Mouse (Mus musculus): ENCODE data around the gene Itih4.

Itih4 gene

DNA sequence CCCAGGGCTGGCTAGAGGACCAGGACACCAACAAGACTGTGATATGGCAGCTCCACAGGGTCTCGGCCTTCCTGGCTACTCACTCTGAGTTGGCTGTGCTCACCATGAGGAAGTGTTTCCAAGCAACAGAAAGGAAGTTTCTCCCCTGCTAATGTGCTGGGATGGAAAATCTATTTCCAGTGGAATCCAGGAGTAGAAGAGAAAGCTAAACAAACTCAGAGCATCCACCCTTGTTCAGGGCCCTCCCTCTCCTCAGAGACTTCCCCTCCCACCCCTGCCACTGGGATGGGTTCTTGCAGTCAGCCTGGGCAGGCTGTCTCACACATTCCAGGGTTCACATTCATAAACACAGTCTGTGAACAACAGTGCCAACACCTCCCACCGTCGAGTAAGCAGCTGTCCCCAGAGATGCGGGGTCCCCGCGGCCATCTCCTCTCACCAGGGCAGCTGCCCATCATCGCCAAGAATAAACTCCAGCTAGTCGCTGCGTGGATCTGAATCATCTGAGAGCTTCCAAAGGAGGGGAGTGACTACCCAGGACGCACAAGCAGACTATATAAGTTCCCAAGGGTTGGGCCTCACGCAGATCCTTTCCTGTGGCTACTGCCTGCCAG lies 7.2 kb upstream of the Itih4 start, which contains the start of gene Mustn1:
Gene Mustn1 (plus strand): TSS at position 243 of the 614 bp plus-strand sequence.
- in situ Hi-C loops (cut with MboI, MseI), result no loop called here

DNA sequence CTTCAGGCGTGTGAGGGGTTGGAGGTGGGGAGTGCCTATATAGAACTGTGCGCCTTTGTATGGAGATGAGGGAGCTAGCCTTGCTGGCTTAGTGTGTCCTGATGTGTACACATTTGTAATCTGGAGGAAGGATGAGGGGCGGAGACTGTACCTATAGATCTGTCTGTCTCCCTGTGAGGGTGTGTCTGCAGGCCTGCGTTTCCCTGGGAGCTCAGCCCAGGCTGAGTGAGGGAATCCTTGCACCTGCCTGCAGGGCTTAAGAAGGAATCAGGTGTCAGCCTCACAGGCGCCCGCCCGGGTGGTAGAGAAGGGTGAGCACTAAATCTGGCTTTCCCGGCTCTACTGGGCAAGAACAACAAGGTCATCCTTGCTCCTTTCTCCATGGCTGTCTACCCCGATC lies 6.5 kb upstream of the Itih4 start:
- in situ Hi-C loops (cut with MboI, MseI), result no loop called here

DNA sequence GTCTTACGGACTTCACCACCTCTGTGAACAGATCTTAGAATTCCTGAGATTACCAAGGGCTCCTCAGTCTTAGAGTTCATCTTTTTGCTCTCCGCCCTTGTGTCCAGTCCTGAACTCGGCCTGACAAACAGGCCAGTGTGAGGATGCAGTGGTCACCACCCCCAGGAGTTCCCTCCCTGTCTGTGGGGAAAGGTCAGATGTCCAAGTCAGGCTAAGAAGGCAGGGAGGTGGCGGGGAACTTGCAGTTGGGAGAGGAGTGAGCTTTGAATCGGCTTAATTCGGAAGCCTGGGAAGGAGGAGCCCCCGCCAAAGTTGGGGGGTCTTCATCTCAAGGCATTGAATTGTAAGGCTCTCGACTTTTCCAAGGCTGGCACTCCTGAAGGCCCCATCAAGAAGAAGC lies 6.0 kb upstream of the Itih4 start:
- in situ Hi-C loops (cut with MboI, MseI), result no loop called here

DNA sequence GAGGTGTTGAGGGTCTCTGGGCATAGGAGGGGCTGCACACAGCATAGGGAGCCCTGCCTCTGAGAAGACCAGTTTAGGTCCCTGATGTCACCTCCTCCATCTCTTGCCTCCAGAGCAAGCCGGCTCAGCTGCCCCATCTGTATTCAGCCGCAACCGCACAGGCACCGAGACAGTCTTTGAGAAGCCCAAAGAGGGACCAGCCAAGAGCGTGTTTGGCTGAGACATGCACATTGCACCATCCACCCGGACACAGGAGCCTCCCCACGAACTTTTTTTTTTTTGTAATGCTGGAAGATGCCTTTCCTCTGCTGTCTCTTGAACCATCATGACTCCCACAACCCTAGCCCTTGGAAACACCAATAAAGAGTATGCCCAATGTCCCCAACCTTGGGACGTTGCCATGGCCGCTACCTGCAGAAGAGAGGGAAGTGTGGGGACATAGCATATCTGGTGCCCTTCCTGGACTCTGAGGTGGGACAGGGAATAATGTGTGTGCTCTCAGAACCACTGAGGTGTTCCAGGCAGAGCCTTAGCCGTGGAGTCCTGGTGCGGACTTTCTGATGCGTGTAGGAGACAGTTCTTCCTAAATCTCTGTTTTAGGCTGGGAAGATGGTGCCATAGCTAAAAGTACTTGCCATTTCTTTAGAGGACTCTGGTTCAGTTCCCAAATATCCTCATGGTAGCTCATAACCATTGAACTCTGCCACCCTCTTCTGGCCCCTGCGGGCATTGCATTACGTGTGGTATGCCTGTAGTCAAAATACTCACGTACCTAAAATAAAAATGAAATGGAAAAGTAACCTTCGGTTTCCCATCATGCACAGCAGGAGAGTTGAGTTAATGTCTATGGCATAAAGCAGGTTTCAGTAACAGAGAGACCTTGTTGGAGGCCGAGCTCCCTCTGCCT lies 5.2 kb upstream of the Itih4 start:
- in situ Hi-C loops (cut with MboI, MseI), result no loop called here

DNA sequence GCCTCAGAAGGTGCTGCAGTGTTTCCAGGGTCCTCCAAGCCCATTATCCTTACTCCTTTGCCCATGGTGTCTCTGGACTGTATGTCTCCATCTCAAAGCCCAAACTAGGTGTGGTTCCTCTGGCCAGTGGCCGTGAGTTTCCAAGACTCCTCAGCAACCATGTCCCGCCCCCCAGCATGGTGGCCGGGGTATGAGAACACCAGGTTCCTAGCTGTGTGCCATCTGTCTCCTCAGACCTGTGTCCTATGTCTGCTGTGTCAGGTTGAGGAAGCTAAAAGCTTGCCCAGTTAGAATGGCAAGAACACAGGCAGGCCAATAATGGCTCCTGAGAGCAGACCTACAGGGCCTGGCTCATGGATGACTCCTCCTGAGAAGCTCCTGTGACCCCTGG lies 4.6 kb upstream of the Itih4 start:
- in situ Hi-C loops (cut with MboI, MseI), result no loop called here

DNA sequence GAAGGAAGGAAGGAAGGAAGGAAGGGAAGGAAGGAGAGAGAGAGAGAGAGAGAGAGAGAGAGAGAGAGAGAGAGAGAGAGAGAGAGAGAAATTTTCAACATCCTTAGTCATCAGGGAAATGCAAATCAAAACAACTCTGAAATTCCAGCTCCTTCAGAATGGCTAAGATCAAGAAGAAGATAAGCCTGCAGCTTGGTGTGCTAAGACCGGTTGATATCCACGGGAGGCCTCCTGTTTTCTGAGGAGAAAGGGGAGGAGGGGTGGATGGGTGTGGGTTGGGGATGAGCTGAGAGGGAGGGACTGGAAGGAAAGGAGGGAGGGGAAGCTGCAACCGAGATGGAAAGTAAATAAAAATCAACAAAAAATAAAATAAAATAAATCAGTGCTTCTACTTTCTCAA lies 978 bp upstream of the Itih4 start:
- in situ Hi-C loops (cut with MboI, MseI), result no loop called here

DNA sequence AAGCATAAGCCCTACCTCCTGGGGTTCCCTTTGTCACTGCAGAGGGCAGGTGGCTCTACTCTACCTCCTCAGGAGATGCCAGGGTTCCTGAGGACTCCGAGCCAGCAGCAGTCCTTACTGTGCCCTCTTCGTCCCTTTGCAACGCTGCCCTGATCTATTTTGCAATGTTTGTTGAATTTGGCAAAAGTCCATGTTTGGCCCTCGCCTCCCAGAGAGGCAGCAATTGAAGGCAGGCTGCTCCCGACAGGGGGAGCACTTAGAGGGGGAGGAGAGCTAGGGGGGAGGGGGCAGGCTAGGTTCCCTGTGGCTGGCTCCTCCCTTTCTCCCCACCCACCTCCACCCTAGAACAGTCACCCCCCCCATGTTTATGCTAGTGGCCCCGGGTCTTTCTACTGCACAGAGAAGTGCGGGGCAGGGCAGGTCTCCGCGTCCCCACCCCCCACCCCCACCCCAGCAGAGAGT lies 2.0 kb downstream of the Itih4 start:
- in situ Hi-C loops (cut with MboI, MseI), result no loop called here

DNA sequence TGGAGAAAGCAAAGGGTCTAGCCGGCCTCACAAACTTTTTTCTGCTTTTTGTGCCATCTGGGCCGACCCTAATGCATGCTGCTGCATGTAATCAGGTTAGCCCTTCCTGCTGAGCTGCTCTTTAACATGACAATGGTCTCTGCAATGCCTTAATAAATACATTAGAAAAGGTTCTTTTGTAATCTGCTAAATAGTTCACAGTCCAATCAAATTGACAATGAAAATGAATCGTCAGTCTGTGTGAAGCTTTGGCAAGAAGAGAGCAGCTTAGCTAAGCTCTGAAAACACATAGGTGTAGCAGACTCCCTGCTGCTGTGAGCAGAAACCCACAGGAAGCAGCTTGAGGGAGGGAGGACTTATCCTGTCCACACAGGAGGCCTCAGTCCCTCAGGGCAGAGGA lies 13.7 kb downstream of the Itih4 start:
- in situ Hi-C loops (cut with MboI, MseI), result no loop called here

DNA sequence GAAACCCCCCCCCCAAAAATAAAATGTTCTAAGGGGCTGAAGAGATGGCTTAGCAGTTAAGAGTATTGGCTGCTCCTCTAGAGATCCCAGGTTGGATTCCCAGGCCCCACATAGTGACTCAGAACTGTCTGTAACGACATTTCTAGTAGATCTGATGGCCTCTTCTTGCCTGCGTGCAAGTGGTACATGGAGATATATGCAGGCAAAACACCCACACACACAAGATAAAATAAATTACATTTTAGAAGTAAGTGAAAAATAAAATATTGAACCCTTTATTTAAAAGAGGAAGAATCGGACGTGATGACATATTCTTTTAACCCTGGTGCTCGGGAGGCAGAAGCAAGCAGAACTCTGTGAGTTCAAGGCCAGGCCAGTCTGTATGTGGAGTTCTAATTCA lies 16.4 kb downstream of the Itih4 start:
- in situ Hi-C loops (cut with MboI, MseI), result no loop called here

DNA sequence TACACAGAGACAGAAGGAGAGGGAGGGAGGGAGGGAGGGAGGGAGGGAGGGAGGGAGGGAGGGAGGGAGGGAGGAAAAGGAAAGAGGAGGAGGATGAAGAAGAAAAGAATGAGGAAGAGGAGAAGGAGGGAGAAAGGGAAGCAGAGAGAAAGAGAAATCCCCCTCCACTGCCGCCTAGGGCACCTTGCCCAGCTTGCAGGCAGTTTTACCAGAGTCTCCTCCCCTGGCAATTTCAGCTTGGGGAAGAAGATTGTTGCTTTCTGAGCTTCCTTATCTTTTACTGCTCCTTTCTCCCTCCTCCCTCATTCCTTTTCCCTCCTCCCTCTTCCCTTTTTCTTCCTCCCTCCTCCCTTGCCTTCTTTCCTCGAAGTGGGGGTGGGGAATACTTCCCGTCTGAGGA lies 16.8 kb downstream of the Itih4 start:
- in situ Hi-C loops (cut with MboI, MseI), result no loop called here

DNA sequence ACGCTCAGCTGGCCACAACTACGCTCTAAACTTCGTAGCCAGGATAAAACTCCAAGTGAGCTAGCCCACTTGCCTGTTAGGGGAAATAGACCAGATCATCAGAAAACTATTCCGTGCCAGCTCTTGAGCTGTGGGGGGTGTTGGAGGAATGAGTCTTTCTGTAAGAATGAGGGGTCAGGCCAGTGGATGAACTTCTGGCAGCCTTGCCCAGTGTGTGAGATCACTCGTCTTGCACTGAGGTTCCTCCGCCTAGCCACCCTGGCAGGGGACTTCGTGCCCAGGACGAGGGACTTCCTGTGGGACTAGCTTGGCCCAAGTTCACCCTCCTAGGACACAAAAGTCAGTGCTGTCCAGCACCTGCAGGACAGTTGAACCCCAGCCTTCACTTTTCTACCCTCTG lies 18.0 kb downstream of the Itih4 start:
- in situ Hi-C loops (cut with MboI, MseI), result no loop called here

DNA sequence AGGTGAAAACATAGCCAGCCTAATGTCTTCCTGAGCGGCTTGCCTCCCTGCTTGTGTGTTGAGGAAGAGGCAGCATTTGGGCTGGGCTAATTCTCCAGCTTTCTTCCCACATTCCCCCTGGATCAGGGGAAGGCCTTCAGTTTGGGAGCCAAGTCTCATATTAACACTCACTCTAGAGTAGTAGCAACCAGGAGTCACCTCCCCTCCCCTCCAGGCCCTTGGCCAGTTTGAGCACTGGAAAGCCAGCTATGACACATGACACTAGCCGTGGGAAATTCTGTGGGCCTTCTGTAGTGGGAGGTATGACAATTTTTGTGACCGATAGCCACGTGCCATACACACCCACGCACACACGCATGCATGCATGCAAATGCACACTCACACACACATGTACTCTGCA lies 19.7 kb downstream of the Itih4 start:
- in situ Hi-C loops (cut with MboI, MseI), result no loop called here

DNA sequence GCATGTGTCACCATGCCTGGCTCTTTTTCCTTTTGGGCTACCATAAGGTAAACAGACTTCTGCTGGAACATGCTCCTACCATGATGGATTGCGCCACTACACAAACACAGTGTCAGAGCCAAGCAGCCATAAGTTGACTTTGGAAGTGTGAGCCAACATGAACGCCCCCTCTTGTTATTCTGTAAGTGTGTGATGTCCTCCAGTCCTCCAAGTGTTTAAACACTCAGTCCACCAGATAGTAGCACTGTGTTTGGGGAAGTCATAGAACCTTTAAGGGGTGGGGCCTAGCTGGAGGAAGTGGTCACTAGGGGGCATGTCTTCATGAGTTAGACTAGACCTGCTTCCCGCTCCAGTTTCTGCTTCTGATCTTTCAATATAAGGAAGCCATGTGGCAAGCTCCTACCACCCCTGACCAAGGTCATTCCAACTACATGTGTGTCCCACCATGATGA lies 21.6 kb downstream of the Itih4 start:
- in situ Hi-C loops (cut with MboI, MseI), result no loop called here

DNA sequence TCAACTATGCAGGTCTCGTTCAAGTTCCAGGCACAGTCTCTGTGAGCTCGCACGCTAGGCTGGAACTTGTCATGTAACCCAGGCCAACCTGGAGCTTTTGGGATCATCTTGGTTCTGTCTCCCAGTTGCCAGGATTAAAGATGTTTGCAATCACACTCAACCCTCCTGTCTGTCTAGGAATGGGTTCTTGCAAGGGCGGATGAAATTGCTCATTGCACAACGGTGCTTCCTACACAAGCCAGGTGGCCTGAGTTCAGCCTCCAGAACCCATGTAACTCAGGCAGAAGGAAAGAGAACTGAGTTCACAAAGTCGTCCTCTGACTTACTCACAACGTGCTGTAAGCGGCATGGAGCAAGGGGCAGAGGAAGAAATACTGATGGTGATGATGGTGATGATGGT lies 24.9 kb downstream of the Itih4 start:
- in situ Hi-C loops (cut with MboI, MseI), result no loop called here

DNA sequence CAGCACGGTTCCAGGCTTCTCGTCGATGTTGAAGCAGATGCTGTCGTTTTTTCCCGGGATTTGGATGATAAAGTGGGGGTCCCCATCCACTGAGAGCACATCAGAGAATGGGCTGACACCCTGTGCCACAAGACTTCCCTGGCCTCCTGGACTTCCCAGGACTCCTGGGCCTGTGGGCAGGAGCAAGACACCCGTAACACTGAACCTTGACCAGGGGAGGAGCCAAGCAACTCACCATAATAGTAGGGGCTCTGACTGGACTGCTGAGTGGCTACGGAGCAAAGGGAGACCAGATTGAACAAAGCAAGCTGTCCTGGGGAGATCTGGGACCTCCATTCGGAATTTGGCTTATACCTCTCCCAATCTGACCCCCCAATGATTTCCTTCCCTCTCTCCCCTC lies 26.4 kb downstream of the Itih4 start:
- in situ Hi-C loops (cut with MboI, MseI), result no loop called here

DNA sequence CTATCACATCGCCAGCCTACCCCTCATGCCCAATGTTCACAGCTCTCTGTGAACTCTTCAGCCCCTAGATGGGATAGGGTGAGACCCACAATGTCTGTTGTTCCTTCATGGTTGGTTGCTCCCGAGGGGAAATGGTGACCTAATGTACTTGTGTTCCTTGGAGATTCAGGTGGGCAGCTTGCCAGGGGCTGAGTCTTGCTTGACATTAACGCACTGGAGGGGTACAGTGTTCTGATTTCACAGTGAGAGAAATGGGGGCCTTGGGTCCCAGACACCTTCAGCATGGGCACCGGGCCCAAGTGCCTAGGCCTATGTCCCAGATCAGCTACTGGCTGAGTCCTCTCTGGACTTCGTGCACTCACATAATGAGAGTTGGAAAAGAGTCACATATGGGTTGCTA lies 27.1 kb downstream of the Itih4 start:
- in situ Hi-C loops (cut with MboI, MseI), result no loop called here

DNA sequence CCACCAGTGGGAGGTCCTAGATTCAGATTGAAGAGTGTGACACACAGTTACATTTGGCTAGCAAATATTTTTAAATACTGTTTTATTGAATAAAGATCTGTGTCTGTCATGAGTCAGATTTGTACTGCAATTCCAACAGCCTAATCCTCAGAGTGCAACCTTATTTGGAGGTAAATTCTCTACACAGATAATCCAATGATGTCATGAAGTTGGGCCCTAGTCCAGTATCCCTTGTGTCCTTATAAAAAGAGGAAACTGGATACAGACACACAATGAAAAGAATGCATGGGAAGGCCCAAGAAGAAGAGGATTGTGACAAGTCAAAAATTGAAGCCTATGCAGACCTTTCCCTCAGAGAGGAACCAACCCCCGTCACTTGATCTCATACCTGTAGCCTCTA lies 30.2 kb downstream of the Itih4 start:
- in situ Hi-C loops (cut with MboI, MseI), result no loop called here

DNA sequence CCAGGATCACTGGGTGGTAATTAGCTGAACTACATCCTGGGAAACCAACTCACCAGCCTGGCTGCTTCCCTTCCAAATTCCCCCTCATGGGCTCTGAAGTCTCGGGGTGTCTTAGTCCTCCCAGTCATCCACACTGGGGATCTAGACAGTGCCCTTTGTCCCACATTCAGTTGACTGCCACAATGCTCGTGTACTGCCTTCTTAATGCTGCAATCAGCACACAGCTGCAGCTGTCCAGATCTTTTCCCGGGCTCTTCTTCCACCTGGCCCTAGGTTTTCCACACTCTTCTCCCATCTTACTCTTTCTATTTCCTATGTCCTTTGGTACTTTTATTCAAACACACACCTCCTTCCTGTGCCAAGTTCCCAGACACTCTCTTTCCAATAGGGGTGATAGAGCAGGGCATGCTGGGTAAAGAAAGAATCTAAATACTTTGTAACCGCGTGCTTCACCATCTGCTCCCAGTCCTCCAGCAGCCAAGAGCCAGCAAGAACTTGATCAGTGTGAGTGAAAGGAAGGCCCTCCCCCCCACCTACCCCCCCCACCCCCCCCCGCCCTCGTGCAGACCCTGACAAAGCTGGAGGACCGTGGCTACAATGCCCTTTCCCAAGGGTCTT lies 35.9 kb downstream of the Itih4 start:
- in situ Hi-C loops (cut with MboI, MseI), result no loop called here

DNA sequence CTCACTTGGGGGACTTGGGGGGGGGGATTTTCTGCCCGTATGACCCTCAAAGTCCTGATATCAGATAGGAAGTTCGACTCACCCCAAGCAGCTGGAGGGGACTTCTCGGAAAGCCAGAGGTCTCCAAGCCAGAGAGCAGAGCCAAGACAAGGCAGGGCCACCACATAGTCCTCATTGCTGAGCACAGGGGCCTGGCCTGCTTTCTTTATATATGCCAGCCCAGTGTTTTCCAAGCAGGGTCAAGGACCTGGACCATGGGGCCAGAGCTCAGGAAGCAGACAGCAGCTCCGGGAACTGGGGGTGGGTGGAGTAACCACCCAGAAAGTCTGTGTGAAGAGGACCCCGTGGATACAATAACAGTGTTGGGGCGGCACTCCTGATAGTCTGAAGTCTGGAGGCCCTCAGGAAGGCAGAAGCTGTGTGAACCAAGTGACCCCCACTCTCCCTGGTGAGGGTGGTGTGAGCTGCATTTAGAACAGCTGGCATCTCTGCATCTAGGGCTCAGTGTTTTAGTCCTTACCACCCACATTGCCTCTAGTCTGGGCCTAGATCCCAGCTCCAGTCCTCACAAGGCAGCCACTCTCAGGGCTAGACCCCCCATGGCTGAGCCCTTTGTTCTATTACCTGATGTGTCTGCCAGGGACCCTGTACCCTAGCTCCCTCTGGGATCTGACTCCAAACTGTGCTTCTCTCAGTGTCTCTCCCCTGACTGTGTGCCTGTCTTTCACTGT lies 37.3 kb downstream of the Itih4 start, which contains the start of gene Itih3:
Gene Itih3 (minus strand): TSS at position 386 of the 731 bp plus-strand sequence.
- in situ Hi-C loops (cut with MboI, MseI), result no loop called here

DNA sequence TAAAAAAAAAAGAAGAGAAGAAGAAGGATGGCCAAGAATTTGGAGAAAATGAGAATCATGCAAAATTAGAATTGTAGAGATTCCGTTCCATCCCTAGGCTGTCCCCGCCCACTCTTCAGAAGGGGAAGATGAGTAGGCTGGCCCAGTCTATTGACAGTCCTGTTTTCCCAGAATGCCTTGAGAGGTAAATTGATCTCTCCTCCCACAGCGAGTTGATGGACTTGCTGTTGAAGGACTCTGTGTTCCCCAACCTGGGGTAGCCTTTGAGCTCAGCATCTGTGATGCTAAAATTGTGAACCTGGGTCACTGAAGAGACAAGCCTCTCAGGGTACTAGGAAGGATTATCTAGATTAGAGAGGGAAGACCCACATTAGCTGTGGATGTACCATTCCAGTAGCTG lies 39.2 kb downstream of the Itih4 start:
- in situ Hi-C loops (cut with MboI, MseI), result no loop called here

DNA sequence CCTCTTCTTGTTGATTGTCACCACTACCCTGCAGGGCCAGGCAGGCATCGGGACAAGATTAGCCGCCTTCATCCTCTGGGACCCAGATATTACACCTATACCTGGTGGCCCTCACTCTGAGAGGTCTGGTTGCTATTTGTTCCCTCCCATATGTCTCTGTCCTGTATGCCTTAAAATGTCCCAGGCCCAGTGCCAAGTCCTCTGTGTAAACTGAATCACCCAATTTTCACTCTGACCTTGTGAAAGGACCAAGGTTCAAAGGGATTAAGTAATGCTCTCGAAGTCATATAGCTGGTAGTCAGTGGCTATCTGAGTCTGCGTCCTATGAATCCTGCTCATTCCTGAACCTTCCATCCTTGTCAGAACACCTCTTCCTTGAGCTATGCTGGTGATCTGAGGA lies 44.1 kb downstream of the Itih4 start:
- in situ Hi-C loops (cut with MboI, MseI), result no loop called here

DNA sequence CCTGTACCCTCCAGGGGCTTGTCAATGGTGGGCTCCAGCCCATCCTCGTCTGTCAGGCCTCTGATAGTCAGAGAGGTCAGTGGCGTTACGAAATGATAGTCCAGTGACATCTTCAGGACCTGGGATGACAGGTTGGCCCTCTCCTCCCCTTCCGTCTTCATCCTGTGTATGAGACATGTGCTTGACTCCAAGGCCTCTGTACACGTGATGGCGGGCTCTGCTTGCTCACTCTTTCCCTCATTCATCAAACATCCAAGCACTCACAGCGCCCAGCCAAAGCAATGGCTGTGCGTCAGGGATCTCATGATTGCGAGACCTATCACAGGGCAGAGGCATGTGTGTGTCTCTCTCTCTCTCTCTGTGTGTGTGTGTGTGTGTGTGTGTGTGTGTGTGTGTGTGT lies 47.1 kb downstream of the Itih4 start:
- in situ Hi-C loops (cut with MboI, MseI), result no loop called here

Data from T-helper 1 cell (primary cell).